Mouse (Mus musculus) layer of hippocampus, postnatal 36 days (tissue): ENCODE data around the gene Col26a1. TPM values are rescaled to one million over a fixed set of nuclear protein-coding genes. Genes with fewer than 3 reads are reported as not detected.

Experiments used
- DNase-seq, 2 experiments: peaks; one replicate each; pipeline ENCODE4 v3.0.0; 2022
- total RNA-seq, 2 experiments: library from RNA; stranded (reverse); gene quantifications; 2 replicates each; pipeline ENCODE4 v1.2.3; 2021

The Col26a1 gene
- total RNA-seq, 2 experiments from 2014 or later = 3.7 to 3.9 TPM

- DNase-seq = peak; percentile 71 to 72
Observed at GRCm38 (mm10) chr5:136881380-136882009, 1.5 kb downstream of the Col26a1 start.

- no peak for DNase-seq
Observed at GRCm38 (mm10) chr5:136880101-136880500, 2.9 kb downstream of the Col26a1 start.

GRCm38 (mm10) chr5:136874271-136874670 is 8.7 kb downstream of the Col26a1 start:
- no peak for DNase-seq

- DNase-seq = no peak
Observed at GRCm38 (mm10) chr5:136872417-136872816, 10.6 kb downstream of the Col26a1 start.

- no peak for DNase-seq
Observed at GRCm38 (mm10) chr5:136869451-136870114, 13.4 kb downstream of the Col26a1 start.

- no peak for DNase-seq
Observed at GRCm38 (mm10) chr5:136867706-136868105, 15.3 kb downstream of the Col26a1 start.

GRCm38 (mm10) chr5:136863961-136864674 is 18.9 kb downstream of the Col26a1 start:
- DNase-seq = peak in 1 of 2 experiments; percentile 12

GRCm38 (mm10) chr5:136863276-136863675 is 19.7 kb downstream of the Col26a1 start:
- DNase-seq = no peak

- no peak for DNase-seq
Observed at GRCm38 (mm10) chr5:136862806-136863205, 20.2 kb downstream of the Col26a1 start.

- DNase-seq = no peak
Observed at GRCm38 (mm10) chr5:136861191-136861940, 21.6 kb downstream of the Col26a1 start.

- DNase-seq = no peak
Observed at GRCm38 (mm10) chr5:136850716-136851115, 32.3 kb downstream of the Col26a1 start.

- no peak for DNase-seq
Observed at GRCm38 (mm10) chr5:136846385-136847264, 36.4 kb downstream of the Col26a1 start.

- DNase-seq = no peak
Observed at GRCm38 (mm10) chr5:136843930-136844329, 39.1 kb downstream of the Col26a1 start.

GRCm38 (mm10) chr5:136840036-136840435 is 43.0 kb downstream of the Col26a1 start:
- peak; percentile 15 to 29 for DNase-seq

- DNase-seq = no peak
Observed at GRCm38 (mm10) chr5:136833053-136833452, 50.0 kb downstream of the Col26a1 start.

- no peak for DNase-seq
Observed at GRCm38 (mm10) chr5:136830156-136830555, 52.9 kb downstream of the Col26a1 start.

GRCm38 (mm10) chr5:136821971-136822370 is 61.0 kb downstream of the Col26a1 start:
- DNase-seq = no peak

GRCm38 (mm10) chr5:136820911-136821310 is 62.1 kb downstream of the Col26a1 start:
- DNase-seq = no peak

- DNase-seq = no peak
Observed at GRCm38 (mm10) chr5:136819686-136820085, 63.3 kb downstream of the Col26a1 start.

- no peak for DNase-seq
Observed at GRCm38 (mm10) chr5:136810539-136811374, 72.3 kb downstream of the Col26a1 start.
